ENCODE assay signal across 8 mouse cellular contexts in genomic region chr1:72869681-72870614, GRCm38 (mm10). TPM values are rescaled to one million over a fixed set of nuclear protein-coding genes. Genes with fewer than 3 reads are reported as not detected.
DNase-seq lines count a peak whose midpoint lies in the region; ATAC-seq lines count a peak whose summit lies in the region.

No protein-coding gene starts in this region.

- peaks cover 7% of the 10 kb centered on the region for H3K27me3 ChIP-seq in hindbrain, embryonic 11.5 days (ENCODE audit: control insufficient read depth, insufficient read depth, low read length)

- H3K9me3 ChIP-seq in hindbrain, embryonic 11.5 days (ENCODE audit: control insufficient read depth, low read length) = no peaks in the 10 kb centered on the region

- WGBS in hindbrain, embryonic 11.5 days = 6% methylated on average over 22 of the region's 22 CpGs

- peak overlapping the region; percentile 27; the same call in 1 of the 2 replicates for H3K27ac ChIP-seq in hindbrain, embryonic 11.5 days (ENCODE audit: low read depth, low read length)

- peak; percentile 87 for DNase-seq in MN1 (ENCODE audit: low spot score)
- peak; percentile 81 for DNase-seq in cerebellum, adult 9-10 months
- DNase-seq in frontal cortex, postnatal 14 days (ENCODE audit: low spot score in 2 of 2) = peak; percentile 43 to 49
- DNase-seq in hindbrain, embryonic 11.5 days (ENCODE audit: low spot score) = peak; percentile 85
- DNase-seq in layer of hippocampus, postnatal 36 days = peak; percentile 59 to 66
- DNase-seq in lung, postnatal 36 days = peak; percentile 80
- peak; percentile 72 to 75 for DNase-seq in right cerebral cortex, postnatal 10 days (ENCODE audit: low spot score in 2 of 2)
- DNase-seq in urinary bladder, postnatal 4 days (ENCODE audit: low spot score in 2 of 2) = peak; percentile 70 to 79

- H3K4me3 ChIP-seq in hindbrain, embryonic 11.5 days (ENCODE audit: low read depth, low read length) = peak overlapping the region; percentile 50

- H3K4me2 ChIP-seq in hindbrain, embryonic 11.5 days (replicated peaks; ENCODE audit: low read depth, low read length) = peak overlapping the region; percentile 81

- H3K36me3 ChIP-seq in hindbrain, embryonic 11.5 days (ENCODE audit: control insufficient read depth, insufficient read depth, low read length) = no peaks in the 10 kb centered on the region

- no peak for ATAC-seq in hindbrain, embryonic 11.5 days (ENCODE audit: low FRiP score)

- peaks cover 10% of the 10 kb centered on the region for H3K4me1 ChIP-seq in hindbrain, embryonic 11.5 days (replicated peaks; ENCODE audit: control insufficient read depth, insufficient read depth, low read length)

- peak overlapping the region; percentile 41; the same call in 1 of the 2 replicates for H3K9ac ChIP-seq in hindbrain, embryonic 11.5 days (ENCODE audit: low read depth, low read length)

RNA-seq across cellular contexts. Expression of gene Igfbp5, which starts 4.7 kb away (rescaled TPM):
- polyA plus RNA-seq in hindbrain, embryonic 11.5 days (2014; fragmentation: Nextera tagmentation; extraction: Ambion mirVana) = 28.1 and 34.8 TPM in 2 replicates
- total RNA-seq in layer of hippocampus, postnatal 36 days (2021) = 10 to 100 TPM; 70.5 to 75.7 TPM

RNA-seq across cellular contexts. Expression of gene Igfbp2, which starts 45.6 kb away (rescaled TPM):
- 521 and 561 TPM in 2 replicates for polyA plus RNA-seq in hindbrain, embryonic 11.5 days (2014; fragmentation: Nextera tagmentation; extraction: Ambion mirVana)
- total RNA-seq in layer of hippocampus, postnatal 36 days (2021) = 10 to 100 TPM; 40.2 to 54.9 TPM
